10 mouse cellular contexts compared by ENCODE assay signal in genomic region chr11:8137366-8137765, GRCm38 (mm10).
DNase-seq lines count a peak whose midpoint lies in the region; ATAC-seq and TF ChIP-seq lines count a peak whose summit lies in the region.
"Had no signal": no experiment of that assay in that cellular context is flagged by ENCODE, and none has a peak within 500 bp of the region (broad histone marks: within the 10 kb centered on the region; RNA-seq: fewer than 3 reads in every experiment).

No protein-coding gene starts in this region.

- no peaks in the 10 kb centered on the region for H3K9me3 ChIP-seq in forebrain, postnatal 0 days (ENCODE audit: low read length)
- H3K9me3 ChIP-seq in forebrain, embryonic 13.5 days (replicated peaks), result no peaks in the 10 kb centered on the region
- H3K9me3 ChIP-seq in lung, embryonic 14.5 days (ENCODE audit: low read depth, low read length), result no peaks in the 10 kb centered on the region
- H3K9me3 ChIP-seq: liver, embryonic 13.5 days had no signal

- 47% methylated on average over 4 of the region's 4 CpGs for WGBS in forebrain, postnatal 0 days
- WGBS in forebrain, embryonic 13.5 days, result 42% methylated on average over 4 of the region's 4 CpGs
- WGBS in lung, embryonic 14.5 days, result 34% methylated on average over 4 of the region's 4 CpGs

- peak; percentile 41 for TF ChIP-seq CTCF in forebrain, postnatal 0 days (IDR thresholded peaks at IDR 0.05; ENCODE audit: low read depth)
- peak; percentile 57 for TF ChIP-seq CTCF in lung, embryonic 14.5 days (IDR thresholded peaks at IDR 0.05; ENCODE audit: low read depth)
- peak; percentile 42 for TF ChIP-seq CTCF in cortical plate, adult 2 months (IDR thresholded peaks at IDR 0.05; ENCODE audit: extremely low read depth, insufficient read depth, low read length)

- H3K4me1 ChIP-seq in forebrain, postnatal 0 days (ENCODE audit: insufficient read depth), result no peaks in the 10 kb centered on the region
- H3K4me1 ChIP-seq in forebrain, embryonic 13.5 days, result no peaks in the 10 kb centered on the region
- H3K4me1 ChIP-seq in lung, embryonic 14.5 days (ENCODE audit: insufficient read depth), result no peaks in the 10 kb centered on the region
- H3K4me1 ChIP-seq in cortical plate, adult 2 months (ENCODE audit: control insufficient read depth, insufficient read depth, low read length), result no peaks in the 10 kb centered on the region
- H3K4me1 ChIP-seq: liver, embryonic 13.5 days had no signal

- ATAC-seq in forebrain, postnatal 0 days, result no peak
- no peak for ATAC-seq in forebrain, embryonic 13.5 days
- ATAC-seq in lung, embryonic 14.5 days (ENCODE audit: insufficient read depth), result no peak
- ATAC-seq: forebrain, embryonic 16.5 days had no signal

- no peak overlapping the region for H3K9ac ChIP-seq in forebrain, postnatal 0 days
- H3K9ac ChIP-seq in forebrain, embryonic 13.5 days, result no peak overlapping the region
- H3K9ac ChIP-seq in lung, embryonic 14.5 days, result no peak overlapping the region
- H3K9ac ChIP-seq: liver, embryonic 13.5 days had no signal

- no peak overlapping the region for H3K4me2 ChIP-seq in forebrain, postnatal 0 days (ENCODE audit: low read depth)
- H3K4me2 ChIP-seq in forebrain, embryonic 13.5 days, result no peak overlapping the region
- no peak overlapping the region for H3K4me2 ChIP-seq in lung, embryonic 14.5 days
- H3K4me2 ChIP-seq: liver, embryonic 13.5 days had no signal

- DNase-seq in forebrain, postnatal 0 days, result peak; percentile 11
- peak; percentile 56 for DNase-seq in lung, embryonic 14.5 days
- DNase-seq in lung, postnatal 25 days (ENCODE audit: low spot score), result no peak
- peak; percentile 7 to 33 for DNase-seq in kidney, postnatal 4 days
- DNase-seq in B cell, adult 2 months, result no peak
- no peak for DNase-seq in layer of hippocampus, adult 9-11 months
- DNase-seq: liver, embryonic 13.5 days had no signal

- no peak overlapping the region for H3K27ac ChIP-seq in forebrain, postnatal 0 days (ENCODE audit: low read depth, low read length)
- no peak overlapping the region for H3K27ac ChIP-seq in forebrain, embryonic 13.5 days
- H3K27ac ChIP-seq in lung, embryonic 14.5 days (ENCODE audit: low read depth), result no peak overlapping the region
- H3K27ac ChIP-seq in cortical plate, adult 2 months (ENCODE audit: insufficient read depth, low read length), result no peak overlapping the region
- H3K27ac ChIP-seq: liver, embryonic 13.5 days had no signal

- TF ChIP-seq POLR2A in cortical plate, adult 2 months (IDR thresholded peaks at IDR 0.05; ENCODE audit: extremely low read depth, insufficient read depth, low read length), result no peak

- no peaks in the 10 kb centered on the region for H3K27me3 ChIP-seq in forebrain, postnatal 0 days (ENCODE audit: insufficient read depth, low read length)
- H3K27me3 ChIP-seq in forebrain, embryonic 13.5 days, result no peaks in the 10 kb centered on the region
- H3K27me3 ChIP-seq in lung, embryonic 14.5 days (ENCODE audit: insufficient read depth, low read length), result no peaks in the 10 kb centered on the region
- H3K27me3 ChIP-seq: liver, embryonic 13.5 days had no signal

- no peak overlapping the region for H3K4me3 ChIP-seq in forebrain, postnatal 0 days (ENCODE audit: low read depth, low read length)
- no peak overlapping the region for H3K4me3 ChIP-seq in forebrain, embryonic 13.5 days
- no peak overlapping the region for H3K4me3 ChIP-seq in lung, embryonic 14.5 days (ENCODE audit: low read depth, low read length)
- no peak overlapping the region for H3K4me3 ChIP-seq in cortical plate, adult 2 months (ENCODE audit: insufficient read depth, low read length)
- H3K4me3 ChIP-seq: liver, embryonic 13.5 days had no signal

- H3K36me3 ChIP-seq in forebrain, postnatal 0 days (ENCODE audit: insufficient read depth), result no peaks in the 10 kb centered on the region
- H3K36me3 ChIP-seq in forebrain, embryonic 13.5 days (ENCODE audit: poor library complexity, severe bottlenecking), result no peaks in the 10 kb centered on the region
- no peaks in the 10 kb centered on the region for H3K36me3 ChIP-seq in lung, embryonic 14.5 days (ENCODE audit: insufficient read depth)
- H3K36me3 ChIP-seq: liver, embryonic 13.5 days had no signal

Comparison
In these comparisons a context has a peak if more than half of its experiments do, and no peak if none do; other contexts are left out.
1. DNase-seq: peak in forebrain, postnatal 0 days (single experiment), lung, embryonic 14.5 days (single experiment) and kidney, postnatal 4 days (2 of 2); none in lung, postnatal 25 days (single experiment), B cell, adult 2 months (0 of 2) and layer of hippocampus, adult 9-11 months (single experiment).
2. Peak in every context shown above with its lines, with median percentiles within 50 percentile points of each other: CTCF ChIP-seq.